Mouse (Mus musculus): ENCODE results near the gene Hhipl2. TPM values are rescaled to one million over a fixed set of nuclear protein-coding genes. Genes with fewer than 3 reads are reported as not detected.
"Not testable (repeated sequence)": the region's sequence is repeated elsewhere in the genome, so short reads cannot be mapped to it uniquely, and the experiment has no call there.

The Hhipl2 gene
- total RNA-seq (2021): not detected
- long read RNA-seq, experiment 1: 0 reads
- long read RNA-seq, experiment 2: 0 reads

GRCm38 (mm10) chr1:183417873-183418272 is at the start of gene Hhipl2:
Gene Hhipl2 (plus strand): TSS chr1:183418215.
- intact Hi-C loops (cut with DNase I): no loop called here

GRCm38 (mm10) chr1:183368601-183369400 is 49.2 kb upstream of the Hhipl2 start:
- DNase-seq: peak in 1 of 2 experiments; percentile 29
- intact Hi-C loops (cut with DNase I): no loop called here

More at GRCm38 (mm10) chr1:183417873-183418272, at the start of gene Hhipl2:
- no peak for DNase-seq

GRCm38 (mm10) chr1:183369427-183370014 is 48.5 kb upstream of the Hhipl2 start, which contains the start of gene Mia3:
Gene Mia3 (minus strand): TSS chr1:183369553.
- intact Hi-C loops (cut with DNase I): no loop called here
- peak; percentile 93 to 94 for DNase-seq

- intact Hi-C loops (cut with DNase I): no loop called here
- DNase-seq: no peak
Observed at GRCm38 (mm10) chr1:183374728-183375127, 43.3 kb upstream of the Hhipl2 start.

- intact Hi-C loops (cut with DNase I): no loop called here
- no peak for DNase-seq
Observed at GRCm38 (mm10) chr1:183377045-183377444, 41.0 kb upstream of the Hhipl2 start.

GRCm38 (mm10) chr1:183378321-183378941 is 39.6 kb upstream of the Hhipl2 start:
- intact Hi-C loops (cut with DNase I): no loop called here
- peak in 1 of 2 experiments; percentile 25 for DNase-seq

- DNase-seq; intact Hi-C loops (cut with DNase I): not testable (repeated sequence)
Observed at GRCm38 (mm10) chr1:183379376-183379775, 38.6 kb upstream of the Hhipl2 start.

- intact Hi-C loops (cut with DNase I): no loop called here
- DNase-seq: no peak
Observed at GRCm38 (mm10) chr1:183381816-183382215, 36.2 kb upstream of the Hhipl2 start.

- intact Hi-C loops (cut with DNase I): no loop called here
- DNase-seq: no peak
Observed at GRCm38 (mm10) chr1:183382621-183383020, 35.4 kb upstream of the Hhipl2 start.

- DNase-seq; intact Hi-C loops (cut with DNase I): not testable (repeated sequence)
Observed at GRCm38 (mm10) chr1:183387421-183387820, 30.6 kb upstream of the Hhipl2 start.

GRCm38 (mm10) chr1:183388426-183389406 is 29.3 kb upstream of the Hhipl2 start, which contains the start of gene Taf1a:
Gene Taf1a (plus strand): TSS chr1:183388981.
- intact Hi-C loops (cut with DNase I): no loop called here

GRCm38 (mm10) chr1:183403396-183403795 is 14.6 kb upstream of the Hhipl2 start:
- intact Hi-C loops (cut with DNase I): no loop called here

More at GRCm38 (mm10) chr1:183388426-183389406, 29.3 kb upstream of the Hhipl2 start, which contains the start of gene Taf1a:
- peak; percentile 82 to 88 for DNase-seq

GRCm38 (mm10) chr1:183414081-183414727 is 3.8 kb upstream of the Hhipl2 start:
- intact Hi-C loops (cut with DNase I): no loop called here
- no peak for DNase-seq

More at GRCm38 (mm10) chr1:183403396-183403795, 14.6 kb upstream of the Hhipl2 start:
- DNase-seq: no peak

GRCm38 (mm10) chr1:183419741-183420140 is 1.7 kb downstream of the Hhipl2 start:
- DNase-seq: no peak
- intact Hi-C loops (cut with DNase I): no loop called here

GRCm38 (mm10) chr1:183420296-183420695 is 2.3 kb downstream of the Hhipl2 start:
- DNase-seq: no peak
- intact Hi-C loops (cut with DNase I): no loop called here

GRCm38 (mm10) chr1:183424100-183424499 is 6.1 kb downstream of the Hhipl2 start:
- intact Hi-C loops (cut with DNase I): no loop called here
- DNase-seq: no peak

- intact Hi-C loops (cut with DNase I): no loop called here
- DNase-seq: no peak
Observed at GRCm38 (mm10) chr1:183434918-183435317, 16.9 kb downstream of the Hhipl2 start.

GRCm38 (mm10) chr1:183439036-183439435 is 21.0 kb downstream of the Hhipl2 start:
- peak; percentile 93 for DNase-seq
- intact Hi-C loops (cut with DNase I): no loop called here
